Mouse (Mus musculus): ENCODE results near the gene Ano5.

- TF ChIP-seq CTCF (IDR thresholded peaks at IDR 0.05; ENCODE audit: borderline replicate concordance, insufficient read depth, low read depth, low read length) = no peak
- no peak for TF ChIP-seq POLR2A (IDR thresholded peaks at IDR 0.05; ENCODE audit: borderline replicate concordance, insufficient read depth, low read length)
Measured at GRCm38 (mm10) chr7:51633230-51633844, 122.5 kb downstream of the Ano5 start.

Data from cerebellum, adult 2 months (tissue).